Mouse (Mus musculus) left cerebral cortex, adult 2 months (tissue): ENCODE results near the gene Rab30. TPM values are rescaled to one million over a fixed set of nuclear protein-coding genes. Genes with fewer than 3 reads are reported as not detected.

Experiments
- DNase-seq, 2 experiments: peaks; one replicate each; pipeline ENCODE4 v3.0.0; 2021 to 2022; ENCODE audit warnings: low spot score in 2 of 2, mixed read lengths in 1 of 2; ENCODE audit errors: extremely low spot score in 1 of 2
- H3K27ac ChIP-seq: fragments of 200-600 bp; 2 replicates; pipeline ENCODE4 v1.8.1; 2022
- H3K4me3 ChIP-seq: fragments of 200-600 bp; 2 replicates; pipeline ENCODE4 v1.8.1; 2022
- CTCF ChIP-seq: fragments of 200-600 bp; IDR thresholded peaks from 2 replicates; pipeline ENCODE4 v1.8.1; 2022; ENCODE audit warnings: antibody characterized with exemption, mild to moderate bottlenecking, moderate library complexity
- intact Hi-C: fragments of 180-260 bp; cut with DNase I; formaldehyde crosslinking; loops from one replicate; pipeline ENCODE4 v1.15.1; 2025
- total RNA-seq, 2 experiments: library from RNA; stranded (reverse); gene quantifications; 2 replicates each; pipeline ENCODE4 v1.2.3; 2021

Rab30 gene
- total RNA-seq, 2 experiments from 2014 or later: 38.7 to 43.6 TPM

- Histone ChIP-seq H3K4me3 (peak overlapping the region; percentile 50), H3K27ac (peak overlapping the region; percentile 94)
- peak; percentile 44 to 57 for DNase-seq
- intact Hi-C loops: loop anchor here (2.0 kb wide), 1 partner anchor 35 kb away; no protein-coding TSS in a partner anchor
- TF ChIP-seq CTCF: no peak; the same call in 1 of the 2 replicates
Measured at GRCm38 (mm10) chr7:92777108-92777973, 35.9 kb downstream of the Rab30 start.

GRCm38 (mm10) chr7:92779058-92779457 lies 37.7 kb downstream of the Rab30 start:
- H3K4me3 ChIP-seq: no peak overlapping the region
- no peak overlapping the region for H3K27ac ChIP-seq
- intact Hi-C loops: no loop called here
- TF ChIP-seq CTCF: no peak
- DNase-seq: no peak

- no peak for DNase-seq
- no peak overlapping the region for H3K27ac ChIP-seq
- intact Hi-C loops: no loop called here
- peak; percentile 15; the same call in 1 of the 2 replicates for TF ChIP-seq CTCF
- H3K4me3 ChIP-seq: no peak overlapping the region
Measured at GRCm38 (mm10) chr7:92781361-92781760, 40.0 kb downstream of the Rab30 start.

GRCm38 (mm10) chr7:92781948-92782347 lies 40.5 kb downstream of the Rab30 start:
- intact Hi-C loops: no loop called here
- H3K4me3 ChIP-seq: no peak overlapping the region
- H3K27ac ChIP-seq: no peak overlapping the region
- DNase-seq: no peak
- TF ChIP-seq CTCF: no peak

GRCm38 (mm10) chr7:92782511-92782910 lies 41.1 kb downstream of the Rab30 start:
- DNase-seq: no peak
- intact Hi-C loops: no loop called here
- Histone ChIP-seq H3K27ac (peak overlapping the region; percentile 58), H3K4me3 (no peak overlapping the region)
- TF ChIP-seq CTCF: no peak

GRCm38 (mm10) chr7:92783166-92783806 lies 41.9 kb downstream of the Rab30 start:
- no peak for TF ChIP-seq CTCF
- Histone ChIP-seq H3K27ac (peak overlapping the region; percentile 58), H3K4me3 (no peak overlapping the region)
- no peak for DNase-seq
- intact Hi-C loops: no loop called here

- H3K4me3 ChIP-seq: no peak overlapping the region
- TF ChIP-seq CTCF: no peak
- no peak for DNase-seq
- peak overlapping the region; percentile 58; the same call in 1 of the 2 replicates for H3K27ac ChIP-seq
- intact Hi-C loops: no loop called here
Measured at GRCm38 (mm10) chr7:92783914-92784313, 42.5 kb downstream of the Rab30 start.

GRCm38 (mm10) chr7:92795749-92796148 lies 54.3 kb downstream of the Rab30 start:
- no peak for DNase-seq
- H3K4me3 ChIP-seq: no peak overlapping the region
- TF ChIP-seq CTCF: no peak
- no peak overlapping the region for H3K27ac ChIP-seq
- intact Hi-C loops: no loop called here

- no peak for DNase-seq
- Histone ChIP-seq H3K4me3 (no peak overlapping the region), H3K27ac (no peak overlapping the region)
- no peak for TF ChIP-seq CTCF
- intact Hi-C loops: no loop called here
Measured at GRCm38 (mm10) chr7:92796813-92797212, 55.4 kb downstream of the Rab30 start.

GRCm38 (mm10) chr7:92799665-92800595 lies 58.5 kb downstream of the Rab30 start:
- DNase-seq: no peak
- TF ChIP-seq CTCF: no peak
- H3K27ac ChIP-seq: 0 out of 2 replicates have a peak overlapping the region, but pooled peaks have one; percentile 24

GRCm38 (mm10) chr7:92802158-92802557 lies 60.8 kb downstream of the Rab30 start:
- no peak for DNase-seq
- no peak for TF ChIP-seq CTCF
- no peak overlapping the region for H3K27ac ChIP-seq
- H3K4me3 ChIP-seq: no peak overlapping the region
- intact Hi-C loops: no loop called here

More at GRCm38 (mm10) chr7:92799665-92800595, 58.5 kb downstream of the Rab30 start:
- no peak overlapping the region for H3K4me3 ChIP-seq
- intact Hi-C loops: no loop called here
